Mouse (Mus musculus) myocyte (in vitro differentiated cells): ENCODE measurements around the gene 9930021J03Rik. TPM values are rescaled to one million over a fixed set of nuclear protein-coding genes. Genes with fewer than 3 reads are reported as not detected.

Source experiments
- H3K27me3 ChIP-seq: one replicate; pipeline ENCODE4 v1.6.1; 2011; ENCODE audit not compliant: control insufficient read depth, insufficient read depth, insufficient read length
- H3K36me3 ChIP-seq: one replicate; pipeline ENCODE4 v1.6.1; 2011; ENCODE audit not compliant: control insufficient read depth, insufficient read depth
- H3K4me2 ChIP-seq: one replicate; pipeline ENCODE4 v1.6.1; 2011; ENCODE audit warnings: low read depth, control low read depth
- H3K4me3 ChIP-seq: one replicate; pipeline ENCODE4 v1.5.1; 2011; ENCODE audit warnings: mild to moderate bottlenecking, control low read depth, moderate library complexity
- H3K79me2 ChIP-seq: one replicate; pipeline ENCODE4 v1.6.1; 2011; ENCODE audit not compliant: control insufficient read depth, insufficient read depth
- H3ac ChIP-seq: one replicate; pipeline ENCODE4 v1.6.1; 2011; ENCODE audit not compliant: control insufficient read depth, insufficient read length
- CEBPB ChIP-seq: IDR thresholded peaks from 2 replicates; pipeline ENCODE4 v1.6.1; 2011; ENCODE audit warnings: mild to moderate bottlenecking, moderate library complexity; ENCODE audit not compliant: poor library complexity, insufficient read depth, severe bottlenecking
- E2F4 ChIP-seq: IDR thresholded peaks from one replicate; pipeline ENCODE4 v1.6.1; 2011; ENCODE audit warnings: mild to moderate bottlenecking, control low read depth, moderate library complexity; ENCODE audit not compliant: insufficient read depth
- MAX ChIP-seq: IDR thresholded peaks from one replicate; pipeline ENCODE4 v1.6.1; 2011; ENCODE audit warnings: low read depth, mild to moderate bottlenecking, control low read depth
- MYOD1 ChIP-seq, 3 experiments: IDR thresholded peaks; one replicate each; pipeline ENCODE4 v1.6.1; 2011; ENCODE audit warnings: control low read depth in 2 of 3, low read depth in 2 of 3, mild to moderate bottlenecking in 2 of 3, moderate library complexity in 1 of 3; ENCODE audit not compliant: insufficient read length in 2 of 3, control insufficient read depth in 1 of 3
- MYOG ChIP-seq, 3 experiments: IDR thresholded peaks; one replicate each; pipeline ENCODE4 v1.6.1; 2011; ENCODE audit warnings: control low read depth in 2 of 3, low read depth in 2 of 3, mild to moderate bottlenecking in 2 of 3; ENCODE audit not compliant: insufficient read length in 2 of 3, control insufficient read depth in 1 of 3, insufficient read depth in 1 of 3
- POLR2A ChIP-seq: IDR thresholded peaks from one replicate; pipeline ENCODE4 v1.6.1; 2011; ENCODE audit warnings: low read depth, mild to moderate bottlenecking, control low read depth, moderate library complexity; ENCODE audit not compliant: insufficient read length
- POLR2AphosphoS2 ChIP-seq: IDR thresholded peaks from one replicate; pipeline ENCODE4 v1.6.1; 2011; ENCODE audit warnings: low read depth, control low read depth; ENCODE audit not compliant: insufficient read length
- REST ChIP-seq: IDR thresholded peaks from one replicate; pipeline ENCODE4 v1.6.1; 2011; ENCODE audit warnings: mild to moderate bottlenecking, control low read depth, moderate library complexity; ENCODE audit not compliant: insufficient read depth, insufficient read length
- SRF ChIP-seq: IDR thresholded peaks from one replicate; pipeline ENCODE4 v1.6.1; 2011; ENCODE audit warnings: low read depth; ENCODE audit not compliant: control insufficient read depth, insufficient read length
- TCF12 ChIP-seq: IDR thresholded peaks from one replicate; pipeline ENCODE4 v1.6.1; 2011; ENCODE audit warnings: mild to moderate bottlenecking, control low read depth; ENCODE audit not compliant: poor library complexity, insufficient read depth, severe bottlenecking
- TCF3 ChIP-seq: IDR thresholded peaks from one replicate; pipeline ENCODE4 v1.6.1; 2011; ENCODE audit warnings: low read depth, control low read depth; ENCODE audit not compliant: insufficient read length
- USF1 ChIP-seq: IDR thresholded peaks from one replicate; pipeline ENCODE4 v1.6.1; 2011; ENCODE audit warnings: low read depth, mild to moderate bottlenecking, control low read depth, moderate library complexity
- polyA plus RNA-seq: library from polyadenylated mRNA; unstranded; fragments of >200 nt; fragmentation: generic; extraction: Trizol; gene quantifications from one replicate; pipeline ENCODE4 v1.2.1, GENCODE M21; 2012; ENCODE audit warnings: missing spikeins

9930021J03Rik gene
- polyA plus RNA-seq, 1 experiment: 3.1 TPM

GRCm38 (mm10) chr19:29709461-29709860, 96.3 kb downstream of the 9930021J03Rik start:
- TF ChIP-seq SRF (no peak), E2F4 (no peak), POLR2A (no peak), USF1 (no peak), POLR2AphosphoS2 (no peak), REST (no peak), TCF3 (no peak), CEBPB (no peak), TCF12 (no peak), MYOG (IDR thresholded peaks at IDR 0.05; ENCODE audit: control insufficient read depth in 1 of 3, insufficient read depth in 1 of 3, insufficient read length in 2 of 3, low read depth in 2 of 3) (no peak), MAX (no peak), MYOD1 (IDR thresholded peaks at IDR 0.05; ENCODE audit: control insufficient read depth in 1 of 3, insufficient read length in 2 of 3, low read depth in 2 of 3) (no peak)
- H3ac ChIP-seq: no peak overlapping the region
- H3K27me3 ChIP-seq: no peaks in the 10 kb centered on the region
- H3K36me3 ChIP-seq: no peaks in the 10 kb centered on the region
- H3K79me2 ChIP-seq: no peaks in the 10 kb centered on the region
- no peak overlapping the region for H3K4me3 ChIP-seq
- H3K4me2 ChIP-seq: no peak overlapping the region

- Histone ChIP-seq H3ac (no peak overlapping the region), H3K4me2 (no peak overlapping the region), H3K27me3 (no peaks in the 10 kb centered on the region), H3K4me3 (no peak overlapping the region), H3K36me3 (no peaks in the 10 kb centered on the region), H3K79me2 (no peaks in the 10 kb centered on the region)
- TF ChIP-seq TCF3: no peak
- TF ChIP-seq E2F4: no peak
- no peak for TF ChIP-seq SRF
- TF ChIP-seq MYOD1 (IDR thresholded peaks at IDR 0.05; ENCODE audit: control insufficient read depth in 1 of 3, insufficient read length in 2 of 3, low read depth in 2 of 3): no peak
- no peak for TF ChIP-seq TCF12
- TF ChIP-seq USF1: no peak
- no peak for TF ChIP-seq MAX
- no peak for TF ChIP-seq REST
- TF ChIP-seq MYOG (IDR thresholded peaks at IDR 0.05; ENCODE audit: control insufficient read depth in 1 of 3, insufficient read depth in 1 of 3, insufficient read length in 2 of 3, low read depth in 2 of 3): no peak
- TF ChIP-seq POLR2A: no peak
- TF ChIP-seq POLR2AphosphoS2: no peak
- TF ChIP-seq CEBPB: no peak
Measured at GRCm38 (mm10) chr19:29708461-29708860, 97.3 kb downstream of the 9930021J03Rik start.

GRCm38 (mm10) chr19:29708003-29708402, 97.8 kb downstream of the 9930021J03Rik start:
- H3K4me3 ChIP-seq: no peak overlapping the region
- H3K27me3 ChIP-seq: no peaks in the 10 kb centered on the region
- no peaks in the 10 kb centered on the region for H3K79me2 ChIP-seq
- H3ac ChIP-seq: no peak overlapping the region
- no peaks in the 10 kb centered on the region for H3K36me3 ChIP-seq
- no peak overlapping the region for H3K4me2 ChIP-seq
- TF ChIP-seq TCF3 (no peak), REST (no peak), MYOD1 (IDR thresholded peaks at IDR 0.05; ENCODE audit: control insufficient read depth in 1 of 3, insufficient read length in 2 of 3, low read depth in 2 of 3) (no peak)

GRCm38 (mm10) chr19:29707314-29707898, 98.4 kb downstream of the 9930021J03Rik start:
- Histone ChIP-seq H3K4me3 (no peak overlapping the region), H3K4me2 (no peak overlapping the region)

GRCm38 (mm10) chr19:29704436-29704835, 101.4 kb downstream of the 9930021J03Rik start:
- no peak for TF ChIP-seq POLR2A
- TF ChIP-seq SRF: no peak
- TF ChIP-seq USF1: no peak
- no peak for TF ChIP-seq MYOG (IDR thresholded peaks at IDR 0.05; ENCODE audit: control insufficient read depth in 1 of 3, insufficient read depth in 1 of 3, insufficient read length in 2 of 3, low read depth in 2 of 3)
- TF ChIP-seq TCF3: no peak
- TF ChIP-seq E2F4: no peak
- TF ChIP-seq TCF12: no peak
- TF ChIP-seq CEBPB: no peak
- no peak for TF ChIP-seq REST
- TF ChIP-seq POLR2AphosphoS2: no peak
- TF ChIP-seq MAX: no peak
- TF ChIP-seq MYOD1 (IDR thresholded peaks at IDR 0.05; ENCODE audit: control insufficient read depth in 1 of 3, insufficient read length in 2 of 3, low read depth in 2 of 3): no peak
- Histone ChIP-seq H3ac (no peak overlapping the region), H3K4me2 (no peak overlapping the region), H3K79me2 (no peaks in the 10 kb centered on the region), H3K36me3 (no peaks in the 10 kb centered on the region), H3K4me3 (no peak overlapping the region), H3K27me3 (no peaks in the 10 kb centered on the region)

More at GRCm38 (mm10) chr19:29707314-29707898, 98.4 kb downstream of the 9930021J03Rik start:
- TF ChIP-seq MAX (no peak), POLR2A (no peak), REST (no peak), TCF3 (no peak), SRF (no peak), E2F4 (no peak), MYOD1 (IDR thresholded peaks at IDR 0.05; ENCODE audit: control insufficient read depth in 1 of 3, insufficient read length in 2 of 3, low read depth in 2 of 3) (no peak), MYOG (IDR thresholded peaks at IDR 0.05; ENCODE audit: control insufficient read depth in 1 of 3, insufficient read depth in 1 of 3, insufficient read length in 2 of 3, low read depth in 2 of 3) (no peak)
- H3ac ChIP-seq: no peak overlapping the region
- H3K27me3 ChIP-seq: no peaks in the 10 kb centered on the region
- no peaks in the 10 kb centered on the region for H3K79me2 ChIP-seq
- H3K36me3 ChIP-seq: no peaks in the 10 kb centered on the region
